Mouse (Mus musculus) stomach, embryonic 15.5 days (tissue): ENCODE results near the gene Spta1. TPM values are rescaled to one million over a fixed set of nuclear protein-coding genes. Genes with fewer than 3 reads are reported as not detected.
A peak's percentile ranks its signal among the peaks of the same experiment; 100 is the strongest.

Experiments used
- ATAC-seq: fragments of 200-750 bp; cut with Nextera tagmentation; 2 replicates; pipeline ENCODE4 v1.8.0; 2017; ENCODE audit warnings: low read depth, moderate number of reproducible peaks, moderate TSS enrichment; ENCODE audit not compliant: insufficient read depth, low FRiP score
- H3K27ac ChIP-seq: fragments of 300-500 bp; sonication (generic); 2 replicates; pipeline ENCODE4 v1.5.1; 2015; ENCODE audit warnings: mild to moderate bottlenecking, inconsistent platforms
- H3K27me3 ChIP-seq: fragments of 300-500 bp; sonication (generic); replicated peaks from 2 replicates; pipeline ENCODE4 v1.6.1; 2015; ENCODE audit warnings: inconsistent platforms
- H3K36me3 ChIP-seq: fragments of 300-500 bp; sonication (generic); 2 replicates; pipeline ENCODE4 v1.6.1; 2015; ENCODE audit warnings: inconsistent platforms
- H3K4me1 ChIP-seq: fragments of 300-500 bp; sonication (generic); 2 replicates; pipeline ENCODE4 v1.6.1; 2015; ENCODE audit warnings: inconsistent platforms
- H3K4me2 ChIP-seq: fragments of 300-500 bp; sonication (generic); 2 replicates; pipeline ENCODE4 v1.6.1; 2015; ENCODE audit warnings: mild to moderate bottlenecking, inconsistent platforms
- H3K4me3 ChIP-seq: fragments of 300-500 bp; sonication (generic); replicated peaks from 2 replicates; pipeline ENCODE4 v1.5.1; 2015; ENCODE audit warnings: inconsistent platforms
- H3K9ac ChIP-seq: fragments of 300-500 bp; sonication (generic); 2 replicates; pipeline ENCODE4 v1.6.1; 2015; ENCODE audit warnings: inconsistent platforms
- H3K9me3 ChIP-seq: fragments of 300-500 bp; sonication (generic); 2 replicates; pipeline ENCODE4 v1.6.1; 2016; ENCODE audit warnings: inconsistent platforms
- WGBS: fragments of 180-500 bp; shearing (Covaris S2); methylation state at CpG from one replicate; pipeline ENCODE4 v1.1.7; 2015; 5-methylcytosine and 5-hydroxymethylcytosine counted together
- polyA plus RNA-seq: library from polyadenylated mRNA; unstranded; fragments of >200 nt; fragmentation: Nextera tagmentation; extraction: Ambion mirVana; gene quantifications from 2 replicates; pipeline ENCODE4 v1.2.1, GENCODE M21; 2015

The Spta1 gene
- polyA plus RNA-seq, result 1.3 and 2.8 TPM in 2 replicates

DNA sequence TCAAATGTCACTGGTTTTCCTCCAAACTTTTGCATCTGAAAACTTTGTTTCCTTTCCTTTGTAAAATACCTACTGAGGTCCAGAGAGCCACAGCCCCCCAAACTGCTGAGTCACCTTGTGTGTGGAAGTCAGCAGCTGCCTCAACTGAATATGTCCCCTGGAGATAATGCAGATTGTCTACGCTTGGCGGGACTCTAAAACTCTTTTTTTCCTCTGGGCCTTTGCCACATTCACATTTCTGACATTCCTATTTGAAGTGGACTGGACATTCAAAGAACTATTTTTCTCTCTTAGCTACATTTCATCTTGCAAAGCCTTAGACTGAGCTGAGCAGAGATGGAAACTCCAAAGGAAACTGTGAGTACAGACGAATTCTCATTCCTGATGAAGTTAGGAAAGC, at the start of gene Spta1:
TSS of gene Spta1 (plus strand) at position 172 of the 400 bp plus-strand sequence.
- Histone ChIP-seq H3K4me3 (no peak within 1 kb of the TSS), H3K4me1 (no peaks in the 10 kb centered on the region), H3K9me3 (no peaks in the 10 kb centered on the region), H3K36me3 (no peaks in the 10 kb centered on the region), H3K27ac (no peak within 1 kb of the TSS), H3K4me2 (no peak within 1 kb of the TSS), H3K27me3 (no peaks in the 10 kb centered on the region), H3K9ac (no peak within 1 kb of the TSS)
- WGBS, result 40% methylated on average over 3 of the region's 3 CpGs
- peak; percentile 78; the same call in 1 of the 2 replicates for ATAC-seq

DNA sequence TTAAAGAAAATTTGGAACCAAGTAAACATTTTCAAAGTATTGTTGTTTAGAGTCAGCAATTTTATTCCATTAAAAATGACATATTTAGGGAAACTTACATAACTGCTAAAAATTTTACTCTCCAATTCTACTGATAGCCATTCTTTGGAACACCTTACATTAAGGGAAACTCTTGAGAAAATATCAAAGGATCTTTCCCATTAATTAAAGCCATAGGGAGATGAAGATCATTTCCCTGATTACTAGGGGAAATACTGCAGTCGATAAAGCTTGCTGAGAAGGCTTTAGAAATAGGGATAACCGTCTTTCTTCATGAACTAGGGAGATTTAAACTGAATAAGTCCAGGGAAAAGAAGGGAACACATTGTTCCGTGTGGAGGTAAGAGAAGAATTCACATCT, 41.4 kb upstream of the Spta1 start, which contains the start of gene Olfr424:
TSS of gene Olfr424 (plus strand) at position 301 of the 400 bp plus-strand sequence.
- no peaks in the 10 kb centered on the region for H3K27me3 ChIP-seq
- H3K4me1 ChIP-seq, result no peaks in the 10 kb centered on the region
- no peak within 1 kb of the TSS for H3K27ac ChIP-seq
- H3K4me3 ChIP-seq, result no peak within 1 kb of the TSS
- no peak within 1 kb of the TSS for H3K9ac ChIP-seq
- WGBS, result 75% methylated on average over 3 of the region's 3 CpGs
- H3K9me3 ChIP-seq, result no peaks in the 10 kb centered on the region
- no peak within 1 kb of the TSS for H3K4me2 ChIP-seq
- ATAC-seq, result no peak
- H3K36me3 ChIP-seq, result no peaks in the 10 kb centered on the region

DNA sequence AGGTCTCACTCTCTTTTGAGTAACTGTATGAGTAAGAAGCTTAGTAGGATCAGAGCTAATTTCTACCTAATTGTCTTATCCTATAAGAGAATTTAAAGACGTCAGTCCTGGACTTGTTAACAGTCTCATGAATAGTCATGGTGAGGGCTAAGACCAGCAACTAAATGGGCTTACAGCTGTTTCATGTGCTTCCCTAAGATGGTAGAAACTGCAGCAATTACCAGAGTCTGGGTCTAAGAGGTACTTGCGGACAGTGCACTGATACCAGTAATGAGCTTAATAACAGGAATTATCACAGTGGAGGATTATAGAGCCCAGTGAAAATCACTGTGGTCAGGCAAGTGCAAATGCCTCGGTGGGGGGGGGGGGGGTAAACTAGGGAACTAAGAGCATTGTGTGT, 40.6 kb upstream of the Spta1 start:
- no peaks in the 10 kb centered on the region for H3K4me1 ChIP-seq
- H3K36me3 ChIP-seq, result no peaks in the 10 kb centered on the region
- H3K9ac ChIP-seq, result no peak overlapping the region
- ATAC-seq, result no peak
- no peak overlapping the region for H3K4me2 ChIP-seq
- WGBS, result 70% methylated on average over 3 of the region's 3 CpGs
- H3K27ac ChIP-seq, result no peak overlapping the region
- H3K27me3 ChIP-seq, result no peaks in the 10 kb centered on the region
- H3K9me3 ChIP-seq, result no peaks in the 10 kb centered on the region
- H3K4me3 ChIP-seq, result no peak overlapping the region

DNA sequence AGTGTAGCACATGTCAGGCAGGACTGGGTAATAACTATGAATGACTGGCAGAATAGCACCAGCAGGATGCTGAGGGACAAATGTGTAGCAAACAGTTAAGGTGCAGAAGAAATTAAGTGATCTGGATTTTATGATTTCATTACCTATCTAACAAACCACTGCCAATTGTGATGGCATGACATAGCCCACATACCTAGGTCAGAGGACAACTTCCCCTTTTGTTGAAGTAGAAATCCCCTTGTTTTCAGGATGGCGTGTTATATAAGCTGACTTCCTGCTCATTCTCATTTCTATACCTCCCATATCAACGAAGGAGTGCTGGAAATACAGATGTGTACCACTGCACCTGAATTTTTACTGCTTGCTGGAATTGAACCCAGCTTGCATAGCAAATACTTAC, 31.2 kb upstream of the Spta1 start:
- no peaks in the 10 kb centered on the region for H3K27me3 ChIP-seq
- no peaks in the 10 kb centered on the region for H3K4me1 ChIP-seq
- H3K9me3 ChIP-seq, result no peaks in the 10 kb centered on the region
- ATAC-seq, result no peak
- no peak overlapping the region for H3K4me3 ChIP-seq
- H3K4me2 ChIP-seq, result no peak overlapping the region
- no peak overlapping the region for H3K9ac ChIP-seq
- WGBS, result 70% methylated on average over 2 of the region's 2 CpGs
- H3K27ac ChIP-seq, result no peak overlapping the region
- H3K36me3 ChIP-seq, result no peaks in the 10 kb centered on the region

DNA sequence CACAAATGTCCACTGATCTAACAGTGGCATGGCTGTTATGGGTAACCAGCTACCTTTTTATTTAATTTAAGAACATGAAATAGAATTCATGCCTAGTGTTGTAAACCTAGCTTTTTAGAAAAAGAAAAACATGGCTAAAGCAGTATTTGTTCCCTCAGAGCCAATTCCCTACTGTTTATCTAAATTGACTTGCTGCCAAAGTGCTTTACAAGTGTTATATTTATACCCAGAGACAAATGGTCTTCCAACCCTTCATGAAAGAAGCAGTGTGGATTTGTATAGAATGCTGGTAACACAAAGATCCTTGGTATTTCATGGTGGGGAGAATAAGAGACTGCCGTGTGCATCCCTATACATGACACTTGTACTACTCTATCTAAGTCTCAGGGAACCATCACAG, 25.9 kb upstream of the Spta1 start:
- Histone ChIP-seq H3K4me1 (no peaks in the 10 kb centered on the region), H3K36me3 (no peaks in the 10 kb centered on the region), H3K9me3 (no peaks in the 10 kb centered on the region), H3K27me3 (no peaks in the 10 kb centered on the region), H3K4me2 (no peak overlapping the region), H3K9ac (no peak overlapping the region), H3K4me3 (no peak overlapping the region), H3K27ac (no peak overlapping the region)
- no peak for ATAC-seq
- WGBS, result 61% methylated on average over 1 of the region's 1 CpGs

DNA sequence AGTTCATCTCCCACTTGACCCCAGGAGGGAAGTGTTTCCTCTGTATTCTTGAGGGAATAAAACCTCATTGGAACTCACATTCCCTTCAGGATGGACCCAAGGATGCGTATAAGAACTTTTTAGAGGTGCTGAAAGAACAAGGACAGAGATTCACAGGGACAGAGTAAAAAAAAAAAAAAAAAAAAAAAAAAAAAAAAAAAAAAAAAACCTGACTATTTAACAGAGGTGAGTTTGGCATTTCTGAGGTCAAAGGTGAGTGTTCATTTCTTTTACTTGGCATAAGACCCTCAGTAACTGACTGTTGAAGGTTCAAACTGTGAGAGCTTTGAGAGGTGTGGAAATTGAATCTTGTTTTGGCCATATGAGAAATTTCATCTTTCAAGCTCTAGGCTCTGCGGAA, 23.3 kb upstream of the Spta1 start:
- H3K4me3 ChIP-seq, result no peak overlapping the region
- no peak for ATAC-seq
- H3K27me3 ChIP-seq, result no peaks in the 10 kb centered on the region
- H3K9me3 ChIP-seq, result no peaks in the 10 kb centered on the region
- H3K9ac ChIP-seq, result no peak overlapping the region
- 84% methylated on average over 2 of the region's 2 CpGs for whole genome bisulfite sequencing
- H3K27ac ChIP-seq, result no peak overlapping the region
- no peaks in the 10 kb centered on the region for H3K36me3 ChIP-seq
- H3K4me1 ChIP-seq, result no peaks in the 10 kb centered on the region
- no peak overlapping the region for H3K4me2 ChIP-seq

DNA sequence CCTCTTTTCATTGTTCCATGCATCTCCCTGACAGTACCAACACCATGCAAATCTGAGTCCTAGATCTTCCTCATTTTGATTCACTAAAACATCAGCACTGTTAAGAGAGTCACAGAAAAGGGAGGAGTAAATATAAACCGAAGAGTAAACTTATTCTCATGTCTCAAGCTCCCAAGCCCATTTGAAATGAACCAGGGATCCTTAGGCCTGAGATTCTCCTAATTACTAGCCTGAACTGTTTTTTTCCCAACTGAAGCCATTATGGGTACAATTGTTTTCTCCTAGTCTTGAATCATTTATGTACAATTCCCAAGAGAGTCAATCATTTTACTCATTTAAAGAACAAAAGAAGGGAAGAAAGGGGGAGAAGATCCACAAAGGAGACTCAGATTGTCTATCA, 17.2 kb upstream of the Spta1 start, which contains the start of gene Olfr420:
TSS of gene Olfr420 (plus strand) at position 301 of the 400 bp plus-strand sequence.
- Histone ChIP-seq H3K9me3 (no peaks in the 10 kb centered on the region), H3K27ac (no peak within 1 kb of the TSS), H3K27me3 (no peaks in the 10 kb centered on the region), H3K4me1 (no peaks in the 10 kb centered on the region), H3K4me2 (no peak within 1 kb of the TSS), H3K4me3 (no peak within 1 kb of the TSS), H3K36me3 (no peaks in the 10 kb centered on the region), H3K9ac (no peak within 1 kb of the TSS)
- WGBS, result 77% methylated on average over 1 of the region's 1 CpGs
- no peak for ATAC-seq

DNA sequence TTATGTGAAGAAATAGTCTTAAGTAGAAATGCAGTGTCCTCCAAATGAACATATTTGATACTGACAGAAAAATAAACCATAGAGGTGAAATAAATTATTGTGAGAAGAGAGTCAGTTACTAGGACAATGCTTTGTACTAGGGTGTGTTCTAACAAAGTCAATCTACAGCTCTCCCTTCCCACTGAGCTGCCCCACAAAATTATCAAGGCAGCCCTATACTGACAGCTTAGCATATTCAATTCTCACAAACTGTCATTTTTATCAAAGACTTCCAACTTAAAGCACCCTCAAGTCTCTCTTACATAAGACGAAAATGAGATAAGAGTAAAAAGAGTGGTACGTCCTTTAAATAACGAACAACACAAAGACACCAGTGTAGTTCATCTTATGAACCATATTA, 15.0 kb upstream of the Spta1 start:
- no peak for ATAC-seq
- Histone ChIP-seq H3K4me1 (no peaks in the 10 kb centered on the region), H3K9me3 (no peaks in the 10 kb centered on the region), H3K9ac (no peak overlapping the region), H3K4me2 (no peak overlapping the region), H3K27ac (no peak overlapping the region), H3K27me3 (no peaks in the 10 kb centered on the region), H3K36me3 (no peaks in the 10 kb centered on the region), H3K4me3 (no peak overlapping the region)
- 81% methylated on average over 3 of the region's 3 CpGs for WGBS

DNA sequence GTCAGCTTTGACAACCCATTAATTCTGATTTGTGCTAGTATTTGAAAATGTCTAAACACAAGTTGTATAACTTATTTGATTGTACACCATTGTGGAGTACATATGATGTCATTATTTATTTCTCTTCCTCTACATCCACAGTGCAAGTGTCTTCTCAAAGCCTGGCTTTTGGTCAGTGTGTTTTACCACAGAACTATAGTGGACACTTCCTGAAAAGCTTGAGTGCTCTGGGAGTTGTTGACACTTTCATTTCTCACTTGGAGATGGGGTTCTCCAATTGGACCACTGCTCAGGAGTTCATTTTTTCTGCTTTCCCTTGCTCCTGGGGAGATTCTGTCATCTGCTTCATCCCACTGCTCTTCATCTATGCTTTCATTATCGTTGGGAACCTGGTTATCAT, 14.1 kb upstream of the Spta1 start:
- H3K36me3 ChIP-seq, result no peaks in the 10 kb centered on the region
- no peak for ATAC-seq
- H3K4me1 ChIP-seq, result no peaks in the 10 kb centered on the region
- 81% methylated on average over 1 of the region's 1 CpGs for WGBS
- H3K9me3 ChIP-seq, result no peaks in the 10 kb centered on the region
- H3K4me2 ChIP-seq, result no peak overlapping the region
- H3K27me3 ChIP-seq, result no peaks in the 10 kb centered on the region
- H3K27ac ChIP-seq, result no peak overlapping the region
- no peak overlapping the region for H3K4me3 ChIP-seq
- no peak overlapping the region for H3K9ac ChIP-seq

DNA sequence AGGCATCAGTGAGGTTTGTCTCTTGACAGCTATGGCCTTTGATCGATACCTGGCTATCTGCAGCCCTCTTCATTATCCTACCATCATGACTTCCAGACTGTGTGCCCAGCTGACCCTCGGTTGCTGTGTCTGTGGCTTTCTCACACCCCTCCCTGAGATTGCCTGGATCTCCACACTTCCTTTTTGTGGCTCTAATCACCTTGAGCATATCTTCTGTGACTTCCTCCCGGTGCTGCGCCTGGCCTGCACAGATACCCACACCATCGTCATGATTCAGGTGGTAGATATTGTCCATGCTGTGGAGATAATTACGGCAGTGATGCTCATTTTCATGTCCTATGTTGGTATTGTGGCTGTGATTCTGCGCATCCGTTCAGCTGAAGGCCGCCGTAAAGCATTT, 13.5 kb upstream of the Spta1 start:
- Histone ChIP-seq H3K36me3 (no peaks in the 10 kb centered on the region), H3K9ac (no peak overlapping the region), H3K4me2 (no peak overlapping the region), H3K27ac (no peak overlapping the region), H3K4me3 (no peak overlapping the region), H3K27me3 (no peaks in the 10 kb centered on the region), H3K9me3 (no peaks in the 10 kb centered on the region), H3K4me1 (no peaks in the 10 kb centered on the region)
- 86% methylated on average over 10 of the region's 10 CpGs for WGBS
- no peak for ATAC-seq

DNA sequence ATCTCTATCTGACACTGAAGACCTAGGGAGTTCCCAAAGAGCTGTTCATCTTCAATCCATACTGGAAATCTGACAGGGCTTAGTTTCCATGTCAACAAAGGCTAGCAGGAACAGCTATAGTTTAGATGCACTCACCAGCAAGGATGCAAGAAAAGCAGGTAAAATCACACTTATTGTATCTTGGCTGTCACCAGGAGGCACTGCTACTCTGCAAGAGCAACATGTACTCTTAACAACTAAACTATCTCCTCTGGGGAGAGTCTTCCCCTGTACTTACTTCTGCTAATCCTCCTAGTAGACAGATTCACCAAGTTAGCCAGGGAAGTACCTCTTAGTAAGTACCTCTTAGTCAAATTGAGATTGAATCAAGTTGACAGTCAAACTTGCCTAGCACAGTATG, 3.6 kb upstream of the Spta1 start:
- Histone ChIP-seq H3K36me3 (no peaks in the 10 kb centered on the region), H3K9me3 (no peaks in the 10 kb centered on the region)

DNA sequence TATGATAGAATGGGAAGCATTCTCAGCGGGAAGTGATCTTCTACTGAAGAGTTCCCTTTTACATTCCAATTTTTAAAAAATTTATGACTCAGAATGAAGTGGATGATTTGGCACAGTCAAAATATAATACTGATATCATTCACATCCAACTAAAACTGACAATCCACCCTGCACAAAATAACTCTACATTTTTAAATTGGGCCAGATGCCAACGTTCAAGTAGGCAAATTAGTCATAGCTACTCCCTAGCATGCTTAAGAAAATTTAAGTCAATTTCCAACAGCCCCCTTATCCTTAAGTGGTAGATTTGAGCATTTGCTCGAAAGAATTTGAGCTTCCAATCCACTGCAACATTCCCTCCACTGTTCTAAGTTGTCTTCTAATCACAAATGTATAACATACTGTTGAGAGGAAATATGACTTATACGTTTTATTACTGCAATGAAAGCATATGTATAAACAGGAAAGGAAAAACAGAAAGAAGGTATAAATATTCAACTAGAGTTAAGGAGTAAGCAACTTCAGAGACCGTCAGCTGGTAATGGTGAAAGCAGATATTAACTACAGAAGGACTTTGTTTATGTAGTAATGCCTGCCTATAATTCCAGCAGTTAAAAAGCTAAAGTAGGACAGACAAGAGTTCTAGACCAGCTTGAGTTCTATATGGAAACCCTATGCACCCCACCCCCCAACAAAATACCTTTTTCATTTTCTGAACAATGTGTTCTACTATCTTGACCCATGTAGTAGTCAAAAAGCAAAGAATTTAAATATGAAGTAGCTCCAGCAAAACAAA, 1.7 kb upstream of the Spta1 start:
- ATAC-seq, result no peak
- Histone ChIP-seq H3K36me3 (no peaks in the 10 kb centered on the region), H3K4me1 (no peaks in the 10 kb centered on the region), H3K4me2 (no peak overlapping the region), H3K27me3 (no peaks in the 10 kb centered on the region), H3K4me3 (no peak overlapping the region), H3K9ac (no peak overlapping the region), H3K27ac (no peak overlapping the region), H3K9me3 (no peaks in the 10 kb centered on the region)
- 56% methylated on average over 5 of the region's 5 CpGs for WGBS

More for the DNA sequence above, 3.6 kb upstream of the Spta1 start:
- no peak for ATAC-seq
- no peak overlapping the region for H3K4me2 ChIP-seq
- no peak overlapping the region for H3K9ac ChIP-seq
- H3K27me3 ChIP-seq, result no peaks in the 10 kb centered on the region
- H3K4me3 ChIP-seq, result no peak overlapping the region
- H3K27ac ChIP-seq, result no peak overlapping the region
- H3K4me1 ChIP-seq, result no peaks in the 10 kb centered on the region

DNA sequence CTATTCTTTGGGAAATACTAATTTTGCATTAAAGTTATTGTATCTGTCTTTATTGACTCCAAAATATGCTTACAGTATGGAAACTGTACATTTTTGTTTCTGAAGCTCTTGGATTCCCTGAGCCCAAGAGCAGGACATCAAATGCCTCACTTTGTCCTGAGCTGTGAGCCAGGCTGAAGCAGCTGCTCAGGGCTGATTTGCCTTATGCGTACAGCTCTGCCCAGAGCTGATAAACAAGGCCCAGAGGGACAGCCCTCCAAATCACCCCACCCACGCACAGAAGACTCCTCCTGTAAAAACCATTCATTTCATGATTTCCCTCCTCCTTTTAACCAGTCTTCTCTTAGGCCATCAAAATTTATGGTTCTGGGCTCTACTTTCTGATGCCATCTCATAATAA, 1.0 kb upstream of the Spta1 start:
- no peak overlapping the region for H3K4me3 ChIP-seq
- H3K27ac ChIP-seq, result no peak overlapping the region
- H3K9me3 ChIP-seq, result no peaks in the 10 kb centered on the region
- no peaks in the 10 kb centered on the region for H3K4me1 ChIP-seq
- H3K27me3 ChIP-seq, result no peaks in the 10 kb centered on the region
- H3K36me3 ChIP-seq, result no peaks in the 10 kb centered on the region
- no peak overlapping the region for H3K9ac ChIP-seq
- peak; percentile 98 for ATAC-seq
- H3K4me2 ChIP-seq, result no peak overlapping the region
- 40% methylated on average over 2 of the region's 2 CpGs for WGBS
